10 mouse cellular contexts compared by ENCODE assay signal in the genomic region with DNA sequence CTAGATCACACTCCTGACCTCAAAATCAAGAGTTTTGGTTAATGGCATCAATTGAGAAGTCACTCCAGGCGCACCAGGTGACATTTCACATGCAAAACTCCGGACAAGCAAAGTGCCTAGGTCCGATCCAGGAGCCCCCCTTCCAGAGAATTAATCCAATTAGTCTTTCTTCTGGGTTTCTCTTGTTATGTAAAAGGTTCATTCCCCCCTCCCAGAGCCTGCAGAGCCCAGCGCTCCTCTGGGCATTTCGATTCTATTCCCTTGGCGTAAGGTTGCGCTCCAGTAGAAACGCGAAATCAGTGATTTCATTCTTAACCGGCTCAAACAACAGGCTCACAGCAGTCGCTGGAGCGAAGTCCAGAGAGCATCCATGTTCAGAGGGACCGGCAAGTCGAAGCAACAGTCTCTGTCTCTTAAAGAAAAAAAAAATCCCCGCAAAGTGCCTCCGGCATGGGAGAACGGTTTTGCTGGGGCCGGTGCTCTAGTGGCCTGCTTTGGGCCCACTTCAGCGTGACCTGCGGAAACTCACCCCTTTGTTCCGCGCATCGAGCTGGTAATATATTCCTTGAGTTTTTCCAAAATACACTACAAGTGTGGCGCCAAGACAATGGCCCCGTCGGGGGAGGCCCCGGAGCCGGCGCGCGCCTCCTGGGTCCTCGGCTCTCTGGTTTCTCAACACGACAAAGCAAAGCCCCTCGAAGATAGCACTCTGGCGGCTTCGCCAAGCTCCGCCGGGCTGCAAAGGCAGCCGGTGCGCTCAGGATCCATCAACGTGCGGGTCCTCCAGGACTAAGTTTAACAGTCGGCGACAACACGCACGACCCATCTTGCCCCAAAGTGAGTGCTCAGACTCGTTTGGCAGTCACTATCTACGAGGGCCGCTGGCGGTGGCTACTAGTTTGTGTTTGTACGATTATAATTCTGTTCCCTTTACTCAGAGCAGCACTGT. TPM values are rescaled to one million over a fixed set of nuclear protein-coding genes. Genes with fewer than 3 reads are reported as not detected.
DNase-seq lines count a peak whose midpoint lies in the region; ATAC-seq lines count a peak whose summit lies in the region.
"Had no signal": no experiment of that assay in that cellular context is flagged by ENCODE, and none has a peak within 500 bp of the region (broad histone marks: within the 10 kb centered on the region; RNA-seq: fewer than 3 reads in every experiment).

No protein-coding gene starts in this region.

- no peaks in the 10 kb centered on the region for H3K36me3 ChIP-seq in forebrain, embryonic 16.5 days (ENCODE audit: control insufficient read depth, insufficient read depth)
- H3K36me3 ChIP-seq in limb, embryonic 11.5 days (ENCODE audit: control insufficient read depth, insufficient read depth, low read length) = no peaks in the 10 kb centered on the region

- H3K4me1 ChIP-seq in forebrain, embryonic 16.5 days (replicated peaks; ENCODE audit: control insufficient read depth, insufficient read depth, low read length) = peaks cover 52% of the 10 kb centered on the region
- H3K4me1 ChIP-seq in limb, embryonic 11.5 days (ENCODE audit: control insufficient read depth, insufficient read depth, low read length) = peaks cover 24% of the 10 kb centered on the region

- peak overlapping the region; percentile 42 for H3K9ac ChIP-seq in forebrain, embryonic 16.5 days (replicated peaks; ENCODE audit: low read depth, low read length)
- no peak overlapping the region for H3K9ac ChIP-seq in limb, embryonic 11.5 days (ENCODE audit: low read length)
- H3K9ac ChIP-seq: liver, embryonic 14.5 days had no signal

- peak overlapping the region; percentile 52 for H3K4me3 ChIP-seq in forebrain, embryonic 16.5 days (replicated peaks; ENCODE audit: low read length)
- 0 out of 2 replicates have a peak overlapping the region, but pooled peaks have one; percentile 7 for H3K4me3 ChIP-seq in limb, embryonic 11.5 days (ENCODE audit: low read depth, low read length)

- WGBS in forebrain, embryonic 16.5 days = 3% methylated on average over 51 of the region's 51 CpGs
- WGBS in limb, embryonic 11.5 days = 1% methylated on average over 51 of the region's 51 CpGs

- ATAC-seq in forebrain, embryonic 16.5 days = no peak
- ATAC-seq in limb, embryonic 11.5 days (ENCODE audit: insufficient number of reproducible peaks, low FRiP score, low TSS enrichment, low read depth) = no peak

- peaks cover 28% of the 10 kb centered on the region for H3K27me3 ChIP-seq in forebrain, embryonic 16.5 days (replicated peaks; ENCODE audit: control insufficient read depth, insufficient read depth, low read length)
- peaks cover 73% of the 10 kb centered on the region for H3K27me3 ChIP-seq in limb, embryonic 11.5 days (ENCODE audit: control insufficient read depth, insufficient read depth, low read length)

- no peaks in the 10 kb centered on the region for H3K9me3 ChIP-seq in forebrain, embryonic 16.5 days (ENCODE audit: control insufficient read depth, low read length)
- H3K9me3 ChIP-seq in limb, embryonic 11.5 days (ENCODE audit: control insufficient read depth, low read length) = no peaks in the 10 kb centered on the region

- DNase-seq in thymus, postnatal 4 days = peak; percentile 18
- no peak for DNase-seq in thymus, postnatal 0 days (ENCODE audit: low spot score)
- DNase-seq in limb, embryonic 11.5 days (ENCODE audit: low spot score) = peak; percentile 76
- DNase-seq in yolk sac, embryonic 10.5 days (ENCODE audit: low spot score) = peak; percentile 24
- DNase-seq in adipocyte (ENCODE audit: low spot score) = no peak
- no peak for DNase-seq in c-Kit-positive CD71-positive TER-119-positive erythroid progenitor cells, embryonic 14.5 days (ENCODE audit: low spot score)
- no peak for DNase-seq in cerebellum, adult 8-10 months
- DNase-seq: thymus, postnatal 36 days had no signal

- H3K4me2 ChIP-seq in forebrain, embryonic 16.5 days (ENCODE audit: low read length) = peak overlapping the region; percentile 93
- 0 out of 2 replicates have a peak overlapping the region, but pooled peaks have one; percentile 2 for H3K4me2 ChIP-seq in limb, embryonic 11.5 days (ENCODE audit: low read depth, severe bottlenecking)

- H3K27ac ChIP-seq in forebrain, embryonic 16.5 days (ENCODE audit: low read length) = no peak overlapping the region
- H3K27ac ChIP-seq in limb, embryonic 11.5 days (replicated peaks; ENCODE audit: low read depth, low read length) = no peak overlapping the region
- H3K27ac ChIP-seq: liver, embryonic 14.5 days had no signal

RNA-seq across cellular contexts. Expression of a gene that starts 2.9 kb away (rescaled TPM):
- 0.08 TPM in 1 of 2 replicates, not detected in the other for polyA plus RNA-seq in thymus, postnatal 0 days (2015; fragmentation: Nextera tagmentation; extraction: Ambion mirVana)
- polyA plus RNA-seq in forebrain, embryonic 16.5 days (2015; fragmentation: Nextera tagmentation; extraction: Ambion mirVana) = 6.9 and 7.2 TPM in 2 replicates
- polyA plus RNA-seq in limb, embryonic 11.5 days (2014; fragmentation: Nextera tagmentation; extraction: Ambion mirVana) = 0.40 and 1.3 TPM in 2 replicates
- polyA plus RNA-seq: liver, embryonic 14.5 days had no signal

Comparison
In these comparisons a context has a peak if more than half of its experiments do, and no peak if none do; other contexts are left out.
1. DNase-seq: peak in thymus, postnatal 4 days (single experiment), limb, embryonic 11.5 days (single experiment) and yolk sac, embryonic 10.5 days (single experiment); none in thymus, postnatal 0 days (single experiment), adipocyte (single experiment), c-Kit-positive CD71-positive TER-119-positive erythroid progenitor cells, embryonic 14.5 days (single experiment) and cerebellum, adult 8-10 months (single experiment).